Mouse (Mus musculus) CD8-positive naive resting alpha-beta T cell, adult 2 months (primary cell): ENCODE results near the gene Cacna1e.
A peak's percentile ranks its signal among the peaks of the same experiment; 100 is the strongest.

ENCODE experiments used
- DNase-seq, 2 experiments: peaks; one replicate each; pipeline ENCODE4 v3.0.0; 2022; ENCODE audit warnings: low read depth in 2 of 2, low spot score in 2 of 2

Cacna1e gene

DNA sequence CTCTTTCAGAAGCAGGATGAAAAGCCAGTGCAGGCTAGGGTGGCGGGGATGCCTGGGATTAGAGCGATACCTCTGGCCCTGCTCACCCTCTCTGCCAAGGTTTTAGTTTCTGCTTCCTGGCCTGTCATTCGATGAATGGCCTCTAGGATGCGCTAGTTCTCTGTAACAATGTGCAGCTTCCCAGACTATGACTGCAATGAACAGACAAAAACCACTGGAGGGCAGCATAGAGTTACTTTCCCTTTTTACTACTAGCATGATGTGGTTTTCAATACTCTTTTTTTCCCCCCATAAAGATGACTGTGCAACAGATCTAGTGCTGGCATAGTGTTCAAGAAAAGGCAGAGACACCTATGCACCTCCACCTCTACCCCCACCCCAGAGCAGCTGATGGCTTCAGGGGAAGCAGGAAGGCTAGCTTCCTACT is 98.0 kb downstream of the Cacna1e start:
- peak; percentile 68 to 84 for DNase-seq

DNA sequence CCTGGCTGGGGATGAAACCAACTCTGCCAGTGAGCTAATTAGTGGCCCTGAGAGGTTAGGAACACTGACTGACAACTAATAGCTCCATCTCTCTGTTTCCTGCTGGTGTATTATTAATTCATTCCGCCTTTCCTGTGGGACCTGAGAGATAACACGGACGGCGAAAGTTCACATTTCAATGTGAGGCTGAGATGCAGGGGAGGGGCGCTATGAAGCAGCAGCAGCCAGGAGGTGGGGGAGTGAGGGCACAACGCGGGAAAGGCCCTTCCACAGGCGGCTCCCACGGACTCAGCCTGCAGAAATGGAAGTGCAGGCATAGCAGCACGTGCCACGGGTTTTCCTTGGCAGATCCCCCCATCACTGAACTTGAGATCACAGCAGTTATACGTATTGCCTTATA is 99.4 kb downstream of the Cacna1e start:
- DNase-seq, result no peak

DNA sequence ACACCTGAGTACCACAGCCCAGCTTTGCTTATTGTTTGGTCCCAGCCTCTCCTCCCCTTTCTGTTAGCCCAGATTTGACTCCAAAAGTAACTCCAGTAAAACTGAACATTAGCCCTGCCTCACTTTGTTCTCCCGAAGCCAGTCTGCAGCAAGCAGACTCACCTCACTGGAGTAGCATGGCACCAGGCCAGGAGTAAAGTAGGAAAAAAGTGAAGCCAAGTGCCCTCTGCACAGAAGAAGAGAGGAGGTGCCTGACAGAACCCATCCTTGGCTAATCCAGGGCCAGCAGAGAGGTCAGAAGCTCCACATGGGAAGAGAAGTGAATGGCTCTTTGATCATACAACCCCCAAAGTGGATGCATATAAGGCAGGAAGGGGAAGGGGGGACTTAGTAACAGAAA is 100.8 kb downstream of the Cacna1e start:
- DNase-seq, result no peak

GRCm38 (mm10) chr1:154779908-154780514 is 104.3 kb downstream of the Cacna1e start:
- DNase-seq, result no peak

DNA sequence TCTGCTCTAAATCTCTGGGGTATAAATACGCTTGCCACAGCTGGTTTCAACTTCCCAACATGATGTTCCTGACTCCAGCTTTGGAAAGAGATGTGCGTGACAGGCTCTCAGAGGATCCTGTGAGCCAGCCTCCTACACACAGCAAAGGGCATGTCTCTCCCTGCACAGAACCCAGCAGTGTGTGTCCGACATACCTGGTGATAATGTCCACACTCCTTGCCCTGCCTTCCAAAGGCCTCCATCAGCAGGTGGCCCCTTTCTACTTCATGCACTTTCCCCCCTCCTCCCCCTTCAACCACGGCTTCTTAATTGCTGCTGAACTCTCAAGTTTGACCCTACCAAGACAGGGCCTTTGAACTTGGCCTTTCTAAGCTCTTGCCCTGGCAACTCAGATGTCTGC is 108.0 kb downstream of the Cacna1e start:
- no peak for DNase-seq

DNA sequence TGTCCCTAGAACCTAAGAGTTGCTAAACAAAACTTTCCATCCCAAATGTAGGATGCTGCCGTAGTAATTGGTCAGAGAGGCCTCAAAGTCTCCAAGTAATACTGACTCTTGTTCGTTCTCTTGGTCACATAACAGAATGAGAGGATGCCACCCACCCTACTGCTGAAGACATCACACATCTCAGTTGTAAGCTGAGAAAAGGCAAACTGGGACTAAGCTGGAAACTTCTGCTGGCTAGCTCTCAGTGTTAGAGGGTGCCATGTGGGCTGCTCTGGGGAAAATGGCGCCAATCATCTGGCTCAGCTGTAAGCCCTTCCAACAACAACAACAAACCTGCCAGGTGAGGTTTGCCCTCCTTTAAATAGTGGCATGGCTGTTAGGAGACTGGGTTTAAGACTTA is 109.8 kb downstream of the Cacna1e start:
- DNase-seq, result no peak

- DNase-seq, result no peak
Observed at GRCm38 (mm10) chr1:154771111-154771510, 113.2 kb downstream of the Cacna1e start.

GRCm38 (mm10) chr1:154770542-154770941 is 113.8 kb downstream of the Cacna1e start:
- DNase-seq, result no peak

- no peak for DNase-seq
Observed at GRCm38 (mm10) chr1:154763132-154763531, 121.2 kb downstream of the Cacna1e start.

- DNase-seq, result no peak
Observed at GRCm38 (mm10) chr1:154752081-154752480, 132.2 kb downstream of the Cacna1e start.

DNA sequence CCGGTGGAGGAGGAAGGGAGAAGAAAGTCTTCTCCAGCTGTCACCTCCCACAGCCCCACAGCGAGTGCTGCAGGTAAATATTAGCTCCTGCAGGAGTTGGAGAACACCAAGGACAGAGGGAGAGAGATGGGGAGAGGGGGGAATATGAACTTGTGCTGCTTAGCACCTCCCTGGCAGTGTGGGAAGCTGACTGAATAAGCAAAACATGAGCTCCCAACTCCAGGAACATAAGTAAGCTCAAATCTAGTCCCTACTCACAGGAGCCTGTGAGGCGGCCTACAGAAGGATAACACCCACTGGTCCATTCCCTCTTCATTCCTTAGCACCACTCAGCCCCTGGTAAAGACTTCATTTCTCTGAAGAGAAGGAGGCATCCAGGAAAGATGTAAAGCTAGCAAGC is 135.8 kb downstream of the Cacna1e start:
- DNase-seq, result no peak

DNA sequence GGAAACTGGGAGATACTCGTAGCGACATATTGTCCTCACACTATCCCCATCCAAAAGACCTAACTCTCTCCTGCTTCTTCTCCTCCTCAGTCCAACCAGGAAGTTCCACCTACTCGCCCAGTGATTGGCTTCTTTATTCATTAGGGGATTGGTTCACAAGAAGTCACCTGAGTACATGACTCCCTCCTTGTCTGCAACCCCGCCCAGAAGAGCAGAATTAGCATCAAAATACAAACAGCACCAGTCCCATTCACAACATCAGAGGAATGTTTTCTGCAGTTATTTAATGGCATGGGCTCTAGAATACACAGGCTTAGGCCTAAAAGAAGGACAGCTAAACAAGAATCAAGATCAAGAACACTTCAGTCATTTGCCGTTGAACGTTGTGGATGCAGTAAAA is 139.1 kb downstream of the Cacna1e start:
- no peak for DNase-seq

DNA sequence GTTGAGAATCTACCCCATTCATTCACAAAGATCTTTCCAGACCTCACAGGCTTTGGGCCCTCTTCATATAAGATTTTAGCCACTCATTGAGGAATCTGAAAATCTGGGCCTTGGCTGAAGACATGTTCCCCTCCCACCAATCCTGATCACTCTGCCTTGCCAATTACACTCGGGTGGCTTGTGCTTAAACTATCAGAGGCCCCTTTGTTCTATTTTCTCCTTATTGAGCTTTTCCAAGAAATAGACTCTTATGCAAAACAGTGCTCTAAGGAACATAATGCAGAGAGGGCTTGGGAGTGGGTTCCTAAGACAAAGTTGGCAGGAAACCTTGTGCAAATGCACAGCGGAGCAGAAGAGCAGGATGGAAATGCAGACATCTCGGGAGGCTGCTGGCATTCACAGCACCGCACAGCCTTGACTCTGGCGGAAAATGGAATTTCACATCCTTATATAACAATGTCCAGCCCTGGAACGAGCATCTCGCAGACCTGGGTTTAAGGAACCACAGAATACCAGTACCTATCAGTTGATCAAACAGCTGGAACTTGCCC is 153.8 kb downstream of the Cacna1e start:
- no peak for DNase-seq

- DNase-seq, result no peak
Observed at GRCm38 (mm10) chr1:154729269-154729980, 154.9 kb downstream of the Cacna1e start.

- no peak for DNase-seq
Observed at GRCm38 (mm10) chr1:154728682-154729081, 155.6 kb downstream of the Cacna1e start.

DNA sequence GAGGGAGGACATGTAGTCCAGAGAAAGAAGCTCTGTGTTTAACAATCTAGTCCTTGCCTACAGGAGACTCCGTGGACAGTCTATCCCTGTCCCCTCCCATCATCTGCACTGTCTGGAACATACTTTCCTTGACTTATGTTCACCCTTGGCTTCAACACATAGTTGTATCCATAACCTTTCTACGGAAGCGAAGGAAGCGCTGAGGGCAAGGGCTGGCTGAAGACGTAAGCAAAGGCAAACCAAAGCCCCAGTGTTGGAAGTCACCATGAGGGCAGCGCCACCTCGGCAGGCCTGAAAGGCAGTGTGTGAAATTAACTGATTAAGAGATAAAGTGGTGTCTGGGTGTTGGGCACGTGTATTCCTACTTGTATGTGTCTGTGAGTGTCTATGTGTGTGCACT is 156.6 kb downstream of the Cacna1e start:
- no peak for DNase-seq

DNA sequence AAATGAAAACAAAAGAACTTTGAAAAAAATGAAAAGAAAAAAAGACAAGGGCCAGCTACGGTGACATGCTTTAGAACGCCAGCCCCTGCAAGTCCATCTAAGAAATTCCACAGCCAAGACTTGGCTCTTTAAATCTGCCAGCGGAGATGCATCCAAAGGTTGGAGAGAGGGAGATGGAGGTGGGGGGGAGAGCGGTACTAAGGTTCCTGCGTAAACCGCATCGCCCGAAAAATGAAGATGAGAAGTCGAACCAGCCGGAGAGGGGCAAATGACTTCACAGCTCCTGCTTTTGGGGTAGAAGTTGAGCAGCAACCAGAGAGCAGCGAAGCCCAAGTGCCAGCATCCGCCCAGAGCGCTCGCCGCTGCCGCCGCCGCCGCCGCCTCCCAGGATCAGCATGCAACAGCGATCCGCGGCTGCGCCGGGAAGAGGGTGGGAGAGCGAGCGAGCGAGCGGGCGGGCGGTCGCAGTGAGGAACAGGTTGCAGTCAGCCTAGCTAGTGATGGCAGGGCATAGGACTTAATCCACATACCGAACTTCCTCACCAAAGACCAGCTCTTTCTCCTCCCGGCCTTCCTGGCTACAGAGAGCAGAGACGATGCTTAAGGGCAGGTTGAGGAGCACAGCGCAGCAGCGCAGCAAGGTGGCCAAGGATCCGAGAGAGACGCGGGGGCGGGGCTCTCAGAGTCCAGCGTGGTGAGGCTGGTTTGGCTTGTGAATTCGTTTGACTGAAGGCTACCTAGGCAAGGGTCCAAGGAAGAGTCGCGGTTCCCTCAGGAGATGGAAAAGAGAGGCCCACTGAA is 157.7 kb downstream of the Cacna1e start:
- no peak for DNase-seq

DNA sequence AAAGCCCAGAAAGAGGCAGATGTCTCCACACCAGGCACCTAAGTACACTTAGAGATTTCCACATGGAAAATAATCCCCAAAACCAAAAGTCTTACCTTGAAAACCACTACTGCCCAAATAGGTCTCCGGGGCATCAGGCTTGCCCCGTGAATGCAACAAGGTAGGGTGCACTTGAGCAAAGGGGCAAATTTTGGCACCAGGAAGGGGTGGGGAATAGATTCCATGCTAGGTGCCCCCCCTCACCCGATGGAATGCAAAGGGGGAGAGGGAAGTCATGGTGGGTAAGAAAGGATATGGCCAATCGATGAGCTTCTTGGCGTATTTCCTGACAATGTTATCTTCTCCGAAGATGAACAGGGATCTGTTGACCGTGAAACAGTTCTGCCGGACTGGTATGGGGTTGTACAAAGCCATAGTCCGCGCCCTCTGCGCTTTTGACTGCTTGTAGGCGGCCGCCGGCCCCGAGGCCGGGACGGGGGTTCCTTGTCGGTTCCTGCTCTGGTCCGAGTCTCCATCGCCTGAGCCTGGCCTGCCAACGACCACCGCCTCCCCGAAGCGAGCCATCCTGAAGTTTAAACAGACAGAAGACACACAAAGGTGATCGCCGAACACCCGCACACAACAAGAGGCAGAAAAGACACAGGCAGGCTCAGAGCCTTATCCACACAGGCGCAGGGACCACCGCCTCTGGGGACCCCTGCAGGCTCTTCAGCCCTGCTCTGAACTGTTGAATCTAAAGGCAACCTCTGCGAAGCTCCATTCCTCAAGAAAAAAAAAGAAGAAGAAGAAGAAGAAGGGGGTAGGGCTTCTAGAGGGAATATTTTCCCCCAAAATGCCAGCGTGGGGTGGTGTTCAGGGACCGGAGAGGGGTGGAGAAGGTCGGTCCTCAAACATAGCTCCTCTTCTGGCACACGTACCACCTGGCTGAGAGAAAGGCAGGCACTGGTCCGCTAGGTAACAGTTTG is 158.7 kb downstream of the Cacna1e start:
- no peak for DNase-seq

DNA sequence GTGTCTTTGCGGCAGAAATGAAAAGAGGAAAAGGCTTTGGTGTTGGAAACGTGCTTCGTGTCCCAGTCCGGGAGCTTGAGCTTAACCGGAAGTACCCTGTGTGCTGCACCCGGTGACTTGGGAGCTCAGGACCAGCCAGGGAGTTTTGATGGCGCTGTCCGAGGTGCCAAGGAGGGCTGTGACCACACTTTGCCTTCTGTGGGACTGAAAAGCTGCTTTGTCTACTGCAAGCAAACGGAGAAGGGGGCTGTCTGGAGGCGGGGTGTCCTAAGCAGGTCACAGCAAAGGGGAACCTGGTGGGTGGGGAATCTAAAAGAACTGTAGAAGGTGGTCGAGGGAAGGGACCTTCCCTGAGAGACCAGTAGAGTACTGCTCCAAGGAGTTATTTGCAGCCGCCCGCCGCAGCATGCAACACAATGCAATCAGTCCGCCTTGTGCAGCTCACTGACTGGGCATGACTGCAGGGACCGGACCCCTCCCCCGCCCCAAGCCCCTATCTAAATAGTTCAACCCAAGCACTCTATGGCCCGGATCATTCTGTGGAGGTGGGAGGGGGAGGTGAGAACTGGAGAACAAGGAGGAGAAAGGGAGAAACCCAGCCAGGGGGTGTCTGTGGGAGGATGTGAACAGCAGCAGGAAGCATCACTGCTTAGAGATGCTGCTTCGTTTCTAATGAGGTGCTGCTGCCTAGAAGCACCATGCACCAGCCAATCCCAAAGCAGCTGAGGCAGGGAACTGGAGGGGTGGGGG is 160.6 kb downstream of the Cacna1e start:
- no peak for DNase-seq

GRCm38 (mm10) chr1:154723078-154723477 is 161.2 kb downstream of the Cacna1e start:
- no peak for DNase-seq
